Mouse (Mus musculus): Measurements from ENCODE around the gene Homer2.

DNA sequence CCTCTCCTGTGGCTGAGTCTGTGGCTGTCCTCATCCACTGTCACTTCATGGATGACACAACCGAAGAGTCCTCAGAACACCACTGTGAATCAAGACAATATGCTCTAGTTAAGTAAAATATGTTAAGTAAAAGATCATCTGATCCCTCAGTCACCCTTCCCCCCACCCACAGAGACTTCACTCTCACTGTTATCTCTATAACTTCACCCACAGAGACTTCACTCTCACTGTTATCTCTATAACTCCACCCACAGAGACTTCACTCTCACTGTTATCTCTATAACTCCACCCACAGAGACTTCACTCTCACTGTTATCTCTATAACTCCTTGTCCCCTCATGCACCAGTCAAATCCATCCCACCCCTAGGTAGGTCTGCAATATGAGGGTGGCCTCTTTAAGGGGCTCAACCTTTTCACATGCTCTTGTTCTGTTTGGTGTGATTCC is 11.9 kb upstream of the Homer2 start:
- no peak for TF ChIP-seq POLR2A (IDR thresholded peaks at IDR 0.05; ENCODE audit: borderline replicate concordance, extremely low read depth, insufficient read depth, insufficient read length, poor library complexity, severe bottlenecking)
- TF ChIP-seq CTCF (IDR thresholded peaks at IDR 0.05; ENCODE audit: borderline replicate concordance, extremely low read depth, insufficient read depth, insufficient read length) = no peak
